Mouse (Mus musculus) neural tube, embryonic 11.5 days (tissue): Measurements from ENCODE around the gene Plg. TPM values are rescaled to one million over a fixed set of nuclear protein-coding genes. Genes with fewer than 3 reads are reported as not detected.

Experiments used
- ATAC-seq: fragments of 200-750 bp; cut with Nextera tagmentation; 2 replicates; pipeline ENCODE4 v1.8.0; 2017; ENCODE audit warnings: moderate number of reproducible peaks, mild to moderate bottlenecking, moderate TSS enrichment, moderate library complexity; ENCODE audit not compliant: insufficient read depth, low FRiP score, low TSS enrichment
- DNase-seq: peaks from one replicate; pipeline ENCODE4 v3.0.0-alpha.2; 2015; ENCODE audit warnings: low spot score
- H3K27ac ChIP-seq: fragments of 300-500 bp; sonication (generic); 2 replicates; pipeline ENCODE4 v1.5.1; 2014; ENCODE audit warnings: low read depth, mild to moderate bottlenecking, low read length
- H3K27me3 ChIP-seq: fragments of 300-500 bp; sonication (generic); 2 replicates; pipeline ENCODE4 v1.6.1; 2014; ENCODE audit warnings: mild to moderate bottlenecking, low read length, mixed read lengths; ENCODE audit not compliant: control insufficient read depth, insufficient read depth
- H3K36me3 ChIP-seq: fragments of 300-500 bp; sonication (generic); 2 replicates; pipeline ENCODE4 v1.6.1; 2014; ENCODE audit warnings: mild to moderate bottlenecking, low read length, moderate library complexity, mixed read lengths; ENCODE audit not compliant: control insufficient read depth, insufficient read depth
- H3K4me1 ChIP-seq: fragments of 300-500 bp; sonication (generic); 2 replicates; pipeline ENCODE4 v1.6.1; 2014; ENCODE audit warnings: low read length, mixed read lengths; ENCODE audit not compliant: control insufficient read depth, insufficient read depth
- H3K4me2 ChIP-seq: fragments of 300-500 bp; sonication (generic); 2 replicates; pipeline ENCODE4 v1.6.1; 2014; ENCODE audit warnings: low read depth, mild to moderate bottlenecking, moderate library complexity
- H3K4me3 ChIP-seq: fragments of 300-500 bp; sonication (generic); 2 replicates; pipeline ENCODE4 v1.5.1; 2014; ENCODE audit warnings: low read depth, low read length
- H3K9ac ChIP-seq: fragments of 300-500 bp; sonication (generic); 2 replicates; pipeline ENCODE4 v1.6.1; 2014; ENCODE audit warnings: mild to moderate bottlenecking, low read length
- H3K9me3 ChIP-seq: fragments of 300-500 bp; sonication (generic); 2 replicates; pipeline ENCODE4 v1.6.1; 2016; ENCODE audit warnings: low read length; ENCODE audit not compliant: control insufficient read depth
- WGBS: fragments of 180-500 bp; shearing (Covaris S2); extraction: QIAGEN DNeasy Blood & Tissue Kit; methylation state at CpG from one replicate; pipeline ENCODE4 v1.1.7; 2014; 5-methylcytosine and 5-hydroxymethylcytosine counted together
- polyA plus RNA-seq: library from polyadenylated mRNA; unstranded; fragments of >200 nt; fragmentation: Nextera tagmentation; extraction: Ambion mirVana; gene quantifications from 2 replicates; pipeline ENCODE4 v1.2.1, GENCODE M21; 2014

Gene Plg
- polyA plus RNA-seq, 1 experiment from 2014 or later: not detected

DNA sequence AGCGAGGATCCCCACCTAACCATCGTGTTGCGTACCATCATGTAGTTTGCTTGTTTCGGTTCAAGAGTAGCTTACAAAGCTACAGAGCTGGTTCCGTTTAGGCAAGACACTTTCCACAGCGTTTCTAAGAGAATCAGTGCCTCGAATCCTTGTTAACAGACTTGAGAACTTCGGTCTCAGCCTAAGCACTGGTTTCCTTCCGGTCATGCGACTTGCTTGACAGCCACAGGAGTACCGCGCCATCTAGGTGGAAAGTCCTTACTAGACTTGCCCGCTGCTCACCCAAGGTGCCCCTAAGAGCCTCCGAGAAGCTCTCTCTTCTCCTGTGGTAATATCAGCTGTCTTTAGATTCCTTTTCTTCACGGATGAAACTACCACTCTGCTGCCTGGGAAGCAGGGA is 18.5 kb upstream of the Plg start:
- Histone ChIP-seq H3K9me3 (no peaks in the 10 kb centered on the region), H3K4me3 (no peak overlapping the region), H3K4me2 (no peak overlapping the region), H3K36me3 (no peaks in the 10 kb centered on the region), H3K27ac (no peak overlapping the region), H3K27me3 (no peaks in the 10 kb centered on the region), H3K9ac (no peak overlapping the region), H3K4me1 (no peaks in the 10 kb centered on the region)
- WGBS: 88% methylated on average over 15 of the region's 15 CpGs
- DNase-seq: no peak
- no peak for ATAC-seq

DNA sequence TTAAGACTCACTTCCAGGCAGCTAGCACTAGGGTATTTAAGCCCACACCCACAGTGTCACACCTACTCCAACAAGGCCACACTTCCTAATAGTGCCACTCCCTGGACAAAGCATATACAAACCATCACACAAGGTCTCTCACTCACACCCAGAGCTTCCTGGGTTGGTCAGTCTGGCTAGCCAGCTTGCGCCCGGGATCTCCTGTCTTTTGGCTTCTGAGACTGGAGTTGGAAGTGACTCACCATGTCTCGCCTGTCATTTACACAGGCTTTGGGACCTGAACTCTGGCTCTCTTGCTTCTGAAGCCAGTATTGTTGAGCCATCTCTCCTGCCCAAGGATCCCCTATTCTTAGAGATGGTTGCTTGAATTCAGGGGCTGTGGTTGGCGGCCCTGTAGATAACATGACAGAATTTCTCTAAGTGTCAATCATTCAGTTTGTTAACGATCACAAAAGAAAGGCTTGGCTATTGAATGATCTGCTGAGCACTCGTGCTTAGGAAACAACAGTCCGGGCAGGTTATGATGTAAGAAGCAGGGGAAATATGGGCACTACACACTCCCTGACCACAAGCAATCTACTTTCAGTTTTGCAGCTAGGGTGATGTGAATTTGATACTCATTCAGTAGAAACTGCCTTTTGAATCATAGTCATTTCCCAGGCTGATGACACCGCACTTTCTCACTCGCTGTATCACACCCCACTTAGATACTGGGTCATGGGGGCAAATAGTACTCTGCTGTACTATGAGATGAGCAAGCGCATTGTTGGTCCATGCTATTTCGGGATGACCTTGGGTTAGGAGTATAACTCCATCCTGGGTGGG is 14.6 kb upstream of the Plg start:
- ATAC-seq (no peak), DNase-seq (no peak)
- H3K4me2 ChIP-seq: no peak overlapping the region
- 93% methylated on average over 11 of the region's 11 CpGs for WGBS
- H3K4me1 ChIP-seq: no peaks in the 10 kb centered on the region
- no peaks in the 10 kb centered on the region for H3K9me3 ChIP-seq
- no peak overlapping the region for H3K27ac ChIP-seq
- no peaks in the 10 kb centered on the region for H3K36me3 ChIP-seq
- no peak overlapping the region for H3K9ac ChIP-seq
- no peak overlapping the region for H3K4me3 ChIP-seq
- H3K27me3 ChIP-seq: no peaks in the 10 kb centered on the region

DNA sequence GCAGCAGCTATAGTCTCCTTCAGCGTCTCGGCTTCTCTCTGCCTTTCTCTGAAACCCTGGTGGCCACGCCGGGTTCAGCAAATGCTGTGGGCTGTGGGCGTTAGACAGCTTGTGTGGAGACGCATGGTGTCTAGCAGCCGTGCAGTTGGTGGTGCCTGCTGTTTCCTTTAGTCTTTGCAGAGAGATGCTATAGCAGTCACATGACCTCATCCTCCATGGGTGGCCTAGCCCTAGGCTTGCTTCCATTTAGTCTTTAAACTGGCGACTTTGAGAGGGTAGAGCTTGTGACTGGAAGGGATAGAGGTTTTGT is 14.0 kb upstream of the Plg start:
- WGBS: 58% methylated on average over 8 of the region's 8 CpGs

DNA sequence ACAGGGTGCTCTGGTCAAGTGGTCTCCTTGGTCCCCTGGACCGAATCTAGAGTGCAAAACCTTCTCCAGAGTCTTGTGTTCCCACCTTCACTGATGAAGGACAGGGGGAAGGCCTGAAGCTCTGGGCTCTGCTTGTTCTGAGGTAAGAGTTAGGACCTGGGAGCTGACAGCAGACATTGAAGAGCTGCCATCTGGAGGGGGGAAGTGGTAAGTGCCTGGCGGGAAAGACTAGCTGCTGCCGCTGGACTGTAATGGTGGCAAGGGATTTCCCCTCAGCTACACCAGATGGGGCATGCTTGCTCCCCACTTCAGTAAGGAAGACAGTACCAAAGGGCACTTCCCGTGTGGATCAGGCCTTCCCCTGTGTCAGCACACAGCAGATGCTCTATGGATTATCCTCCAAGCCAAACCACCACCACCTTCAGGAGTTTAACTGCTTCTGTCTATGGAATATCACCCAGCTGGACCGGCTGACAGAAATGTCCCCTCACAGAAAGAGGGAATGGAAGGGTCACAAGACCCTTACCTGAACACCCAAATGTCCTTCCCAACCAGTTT is 11.0 kb upstream of the Plg start:
- no peaks in the 10 kb centered on the region for H3K4me1 ChIP-seq
- H3K27me3 ChIP-seq: no peaks in the 10 kb centered on the region
- no peak overlapping the region for H3K4me2 ChIP-seq
- DNase-seq (peak; percentile 71), ATAC-seq (peak; percentile 48; the same call in 1 of the 2 replicates)
- H3K9ac ChIP-seq: no peak overlapping the region
- no peak overlapping the region for H3K4me3 ChIP-seq
- WGBS: 32% methylated on average over 5 of the region's 5 CpGs
- no peak overlapping the region for H3K27ac ChIP-seq
- H3K9me3 ChIP-seq: no peaks in the 10 kb centered on the region
- H3K36me3 ChIP-seq: no peaks in the 10 kb centered on the region

More for the DNA sequence above, 14.0 kb upstream of the Plg start:
- H3K27ac ChIP-seq: no peak overlapping the region
- H3K27me3 ChIP-seq: no peaks in the 10 kb centered on the region
- no peaks in the 10 kb centered on the region for H3K36me3 ChIP-seq
- DNase-seq (no peak), ATAC-seq (no peak)
- H3K9me3 ChIP-seq: no peaks in the 10 kb centered on the region
- no peak overlapping the region for H3K4me3 ChIP-seq
- no peaks in the 10 kb centered on the region for H3K4me1 ChIP-seq
- no peak overlapping the region for H3K9ac ChIP-seq
- no peak overlapping the region for H3K4me2 ChIP-seq

DNA sequence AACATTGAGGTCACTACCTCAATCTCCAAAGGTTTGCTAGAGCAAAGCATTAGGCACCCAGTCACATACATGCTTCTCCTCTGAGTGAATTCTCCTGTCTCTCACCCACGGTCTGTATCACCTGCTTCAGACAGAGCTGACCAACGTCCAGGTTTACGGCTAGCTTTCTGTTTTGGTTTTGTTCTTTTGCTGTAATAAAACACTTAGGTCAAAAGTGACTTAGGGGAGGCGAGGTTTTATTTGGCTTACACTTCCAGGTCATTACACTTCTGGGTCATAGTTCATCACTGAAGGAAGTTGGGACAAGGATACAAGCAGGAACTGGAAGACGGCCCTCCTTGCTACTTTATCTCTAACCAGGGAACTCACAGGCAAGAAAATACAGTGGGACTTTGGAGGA is 9.0 kb upstream of the Plg start:
- H3K9me3 ChIP-seq: no peaks in the 10 kb centered on the region
- H3K4me3 ChIP-seq: no peak overlapping the region
- no peaks in the 10 kb centered on the region for H3K4me1 ChIP-seq
- H3K27ac ChIP-seq: no peak overlapping the region
- DNase-seq (no peak), ATAC-seq (no peak)
- H3K4me2 ChIP-seq: no peak overlapping the region
- 38% methylated on average over 5 of the region's 5 CpGs for WGBS
- H3K27me3 ChIP-seq: no peaks in the 10 kb centered on the region
- H3K36me3 ChIP-seq: no peaks in the 10 kb centered on the region
- no peak overlapping the region for H3K9ac ChIP-seq

GRCm38 (mm10) chr17:12370289-12370688 is 8.1 kb upstream of the Plg start:
- H3K27me3 ChIP-seq: no peaks in the 10 kb centered on the region
- H3K9ac ChIP-seq: no peak overlapping the region
- no peak overlapping the region for H3K4me2 ChIP-seq
- no peak overlapping the region for H3K27ac ChIP-seq
- no peak for DNase-seq
- H3K36me3 ChIP-seq: no peaks in the 10 kb centered on the region
- H3K4me3 ChIP-seq: no peak overlapping the region
- H3K9me3 ChIP-seq: no peaks in the 10 kb centered on the region
- ATAC-seq: no peak
- H3K4me1 ChIP-seq: no peaks in the 10 kb centered on the region
- 81% methylated on average over 4 of the region's 4 CpGs for WGBS

- Histone ChIP-seq H3K4me2 (no peak overlapping the region; the same call in 1 of the 2 replicates), H3K9ac (no peak overlapping the region), H3K4me1 (no peaks in the 10 kb centered on the region), H3K4me3 (no peak overlapping the region), H3K36me3 (no peaks in the 10 kb centered on the region), H3K9me3 (no peaks in the 10 kb centered on the region), H3K27me3 (no peaks in the 10 kb centered on the region), H3K27ac (no peak overlapping the region)
- ATAC-seq: no peak
- DNase-seq: no peak
- WGBS: 42% methylated on average over 10 of the region's 10 CpGs
Measured at GRCm38 (mm10) chr17:12371310-12371925, 7.0 kb upstream of the Plg start.

- Histone ChIP-seq H3K36me3 (no peaks in the 10 kb centered on the region), H3K4me2 (no peak overlapping the region), H3K9me3 (no peaks in the 10 kb centered on the region), H3K9ac (no peak overlapping the region), H3K27me3 (no peaks in the 10 kb centered on the region), H3K4me1 (no peaks in the 10 kb centered on the region), H3K4me3 (no peak overlapping the region), H3K27ac (no peak overlapping the region)
- peak; percentile 58 for DNase-seq
- 20% methylated on average over 4 of the region's 4 CpGs for WGBS
- ATAC-seq: no peak
Measured at GRCm38 (mm10) chr17:12372021-12372420, 6.4 kb upstream of the Plg start.
